Mouse (Mus musculus) cerebellum, adult 9-11 months (tissue): ENCODE measurements around the gene Mtfp1.
"Not testable (repeated sequence)": the region's sequence is repeated elsewhere in the genome, so short reads cannot be mapped to it uniquely, and the experiment has no call there.

Experiments
- DNase-seq: peaks from one replicate; pipeline ENCODE4 v3.0.0; 2022

Mtfp1 gene

DNA sequence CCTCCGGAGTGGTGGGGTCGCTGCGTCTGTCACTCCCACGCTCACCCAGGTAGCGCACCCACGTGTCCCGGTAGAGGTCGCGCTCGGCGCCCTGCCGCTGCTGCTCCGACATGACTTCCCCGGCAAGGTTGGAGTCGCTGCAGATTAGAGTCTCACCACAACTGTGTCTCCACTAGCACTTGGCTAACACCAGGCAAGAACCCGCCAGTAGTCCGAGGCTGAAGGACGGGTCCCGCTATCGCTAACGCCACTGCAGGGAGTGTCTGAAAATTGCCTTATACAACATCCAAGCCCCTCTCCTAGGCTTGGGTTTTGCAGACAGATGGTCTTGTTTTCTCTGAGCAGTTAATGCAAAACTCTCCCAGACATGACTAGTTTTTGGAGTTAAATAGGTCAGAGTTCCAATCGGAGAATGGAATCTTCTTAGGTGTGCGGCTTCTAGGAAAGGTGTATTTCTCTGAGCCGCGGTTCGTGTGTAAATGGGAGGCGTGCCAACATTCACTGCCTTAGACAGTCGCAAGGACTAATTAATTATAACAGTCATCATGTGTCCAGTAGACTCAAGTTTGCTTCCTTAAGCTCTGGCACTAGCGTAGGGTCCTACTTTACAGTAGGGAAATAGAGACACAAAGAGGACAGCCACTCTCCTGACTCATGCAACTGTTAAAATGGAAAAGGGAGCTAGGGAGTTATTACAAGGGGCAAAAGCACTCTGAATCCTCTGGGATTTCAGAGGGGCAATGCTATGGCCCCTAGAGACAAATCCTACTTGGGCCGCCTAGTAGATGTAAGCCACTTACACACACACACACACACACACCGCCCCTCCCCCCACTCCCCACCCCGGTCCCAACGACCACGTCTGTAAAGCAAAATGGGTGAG lies at the start of gene Mtfp1:
TSS of gene Mtfp1 (minus strand) at position 275 of the 883 bp plus-strand sequence.
- peak; percentile 79 for DNase-seq

DNA sequence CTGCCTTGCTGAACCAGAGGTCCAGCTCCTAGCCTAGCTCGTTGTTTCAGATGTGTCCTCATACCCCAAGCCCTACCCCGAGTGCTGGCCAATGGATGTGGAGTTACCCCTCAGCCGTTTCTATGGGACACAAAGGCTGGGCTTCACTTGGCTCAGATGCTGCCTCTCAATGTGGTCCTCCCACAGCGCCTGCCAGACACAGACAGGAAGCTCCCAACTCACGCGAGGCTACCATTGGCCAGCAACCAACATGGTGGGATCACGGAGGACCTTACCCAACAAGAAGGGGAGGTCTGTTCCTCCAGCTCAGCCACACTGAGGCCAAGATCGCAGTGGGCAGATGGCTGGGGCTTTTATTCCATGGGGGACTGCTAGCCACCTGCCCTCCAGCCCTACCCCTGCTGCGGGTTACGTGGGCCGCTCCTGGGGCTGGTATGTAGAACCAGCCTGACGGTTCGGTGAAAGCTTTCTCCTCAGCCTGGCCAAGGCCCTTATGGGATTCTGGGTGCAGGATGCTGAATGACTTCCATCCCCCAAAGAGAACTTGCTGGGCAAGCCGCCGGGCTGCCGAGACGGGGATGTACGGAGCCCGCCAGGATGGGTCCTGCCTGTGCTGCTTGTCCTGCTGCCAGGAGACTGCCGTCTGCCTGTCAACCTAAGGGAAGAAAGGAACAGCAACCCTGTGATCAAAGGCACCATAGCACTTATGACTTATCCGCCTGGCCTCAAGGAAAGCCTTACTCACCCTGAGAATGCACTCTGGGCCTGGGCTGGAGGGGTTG lies 48.2 kb upstream of the Mtfp1 start:
- DNase-seq = no peak

DNA sequence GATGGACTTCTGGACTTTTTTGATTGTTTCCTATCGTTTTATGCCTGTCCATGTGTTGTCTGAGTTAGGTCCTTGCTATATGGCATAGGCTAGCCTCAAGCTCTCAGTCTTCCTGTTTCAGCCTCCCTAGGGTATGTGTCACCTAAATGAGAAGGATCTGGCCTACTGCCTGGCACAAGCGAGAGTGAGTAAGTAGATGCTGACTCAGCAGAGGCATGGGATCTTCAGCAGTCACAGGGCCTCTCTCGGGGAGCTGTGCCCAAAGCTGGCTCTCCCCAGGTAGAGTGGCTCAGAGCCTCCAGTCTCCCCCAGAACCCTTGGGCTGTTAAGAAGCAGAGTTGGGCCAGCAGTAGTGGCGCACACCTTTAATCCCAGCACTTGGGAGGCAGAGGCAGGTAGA lies 47.1 kb upstream of the Mtfp1 start:
- no peak for DNase-seq

DNA sequence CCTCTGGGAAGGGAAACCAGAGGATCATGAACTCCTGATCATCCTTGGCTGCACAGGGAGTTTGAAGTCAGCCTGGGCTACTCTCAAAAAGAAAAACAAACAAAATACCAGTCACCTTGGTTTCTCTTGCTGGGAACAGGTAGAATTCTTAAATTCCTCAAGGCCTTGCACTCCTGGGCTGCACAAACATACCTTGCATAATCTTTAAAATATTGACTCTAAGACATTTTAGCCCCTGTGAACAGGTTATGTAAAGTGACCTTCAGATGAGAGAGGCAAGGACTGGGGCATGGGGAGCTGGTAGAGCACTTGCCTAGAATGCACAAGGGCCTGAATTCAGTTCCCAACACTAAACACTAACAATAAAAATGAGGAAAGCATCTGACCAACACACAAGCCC lies 46.3 kb upstream of the Mtfp1 start:
- no peak for DNase-seq

DNA sequence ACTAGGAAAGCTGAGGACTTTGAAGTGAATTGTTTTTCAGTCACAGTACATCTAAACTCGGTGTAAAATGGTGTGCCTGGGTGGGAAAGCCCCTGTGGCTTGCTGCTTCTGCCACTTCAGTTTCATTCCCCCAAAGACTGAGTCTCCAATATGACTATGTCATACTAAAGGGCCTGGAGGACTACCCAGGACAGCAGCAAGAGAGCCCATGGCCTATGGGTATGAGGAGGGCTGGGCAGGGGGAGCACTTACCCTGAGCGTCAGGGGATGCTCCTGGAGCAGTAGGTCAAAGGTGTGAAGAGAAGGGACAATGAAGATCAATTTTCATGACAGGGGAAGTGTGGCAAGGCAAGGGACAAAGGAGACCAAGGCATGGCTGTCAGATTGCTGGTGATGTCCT lies 43.7 kb upstream of the Mtfp1 start:
- DNase-seq = no peak

DNA sequence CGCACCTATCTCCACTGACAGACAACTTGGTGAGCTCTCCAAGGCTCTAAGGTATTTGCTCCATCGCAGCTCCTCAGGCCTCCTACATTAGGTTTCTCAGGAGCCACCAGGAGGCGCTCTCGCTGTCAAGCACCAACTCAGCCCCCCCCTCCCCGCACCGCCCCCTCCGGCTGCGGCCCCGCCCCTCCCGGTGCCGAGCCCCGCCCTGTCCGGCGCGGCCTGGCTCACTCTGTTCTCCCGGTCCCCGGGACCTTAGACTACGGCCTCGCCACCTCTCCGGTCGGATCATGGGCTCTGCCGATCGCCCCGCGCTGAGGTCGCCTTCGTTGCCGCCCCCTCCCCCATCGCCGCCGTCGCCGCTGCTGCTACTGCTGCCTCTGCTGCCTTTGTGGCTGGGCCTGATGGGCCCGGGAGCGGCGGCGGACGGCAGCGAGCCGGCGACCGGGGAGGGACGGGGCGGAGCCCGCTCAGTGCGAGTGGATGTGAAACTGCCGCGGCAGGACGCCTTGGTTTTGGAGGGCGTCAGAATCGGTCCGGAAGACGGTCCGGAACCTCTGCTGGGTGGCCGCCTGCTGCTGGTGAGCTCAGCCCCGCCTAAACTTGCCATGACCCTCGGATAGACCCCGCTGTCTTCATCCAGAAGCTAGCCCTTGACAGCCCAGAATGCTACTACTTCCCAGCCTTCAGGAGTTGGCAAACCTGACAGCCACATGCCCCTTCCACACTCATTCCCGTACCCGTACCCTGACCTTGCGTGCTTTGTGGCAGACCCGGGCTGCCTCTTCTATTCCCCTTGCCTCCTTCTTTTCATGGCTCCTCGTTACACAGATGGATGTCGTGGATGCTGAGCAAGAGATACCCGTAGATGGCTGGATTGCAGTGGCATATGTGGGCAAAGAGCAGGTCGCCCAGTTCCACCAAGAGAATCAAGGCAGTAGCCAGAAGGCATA lies 40.0 kb upstream of the Mtfp1 start, which contains the start of gene Rnf215:
TSS of gene Rnf215 (plus strand) at position 217 of the 950 bp plus-strand sequence.
- peak; percentile 85 for DNase-seq

DNA sequence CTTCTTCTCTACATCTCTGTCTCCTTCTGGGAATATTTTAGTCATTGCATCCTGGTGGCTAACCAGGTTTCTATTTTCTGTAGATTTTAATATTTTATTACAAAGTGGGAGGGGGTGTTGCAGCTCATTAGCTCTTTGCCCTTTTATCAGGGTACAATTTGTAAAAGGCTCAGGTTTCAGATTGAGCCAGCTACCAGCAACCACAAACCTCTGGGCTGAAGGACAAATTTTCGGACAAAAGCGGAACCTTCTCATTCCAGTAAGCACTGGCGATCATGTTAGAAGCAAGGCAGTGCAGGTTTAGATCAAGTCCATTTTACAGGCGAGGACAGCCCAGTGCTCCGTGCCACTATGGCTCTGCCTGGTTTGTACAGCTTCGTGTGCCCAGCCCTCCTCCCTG lies 39.2 kb upstream of the Mtfp1 start:
- no peak for DNase-seq

DNA sequence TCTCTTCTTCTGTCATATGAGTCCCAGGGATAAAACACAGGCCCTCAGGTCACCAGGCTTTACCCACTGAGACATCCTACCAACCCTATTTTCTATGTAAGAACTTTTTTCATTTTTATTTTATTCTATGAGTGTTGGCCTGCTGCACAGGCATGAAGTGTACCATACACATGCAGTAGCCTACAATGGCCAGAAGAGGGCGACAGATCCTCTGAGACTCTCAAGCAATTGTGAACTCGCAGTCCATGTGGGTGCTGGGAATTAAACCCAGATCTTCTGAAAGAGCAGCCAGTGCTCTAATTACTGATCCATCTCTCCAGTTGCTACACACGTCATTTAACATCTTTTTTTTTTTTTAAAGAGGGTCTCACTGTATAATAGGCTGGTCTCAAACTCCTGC lies 38.2 kb upstream of the Mtfp1 start:
- DNase-seq = no peak

DNA sequence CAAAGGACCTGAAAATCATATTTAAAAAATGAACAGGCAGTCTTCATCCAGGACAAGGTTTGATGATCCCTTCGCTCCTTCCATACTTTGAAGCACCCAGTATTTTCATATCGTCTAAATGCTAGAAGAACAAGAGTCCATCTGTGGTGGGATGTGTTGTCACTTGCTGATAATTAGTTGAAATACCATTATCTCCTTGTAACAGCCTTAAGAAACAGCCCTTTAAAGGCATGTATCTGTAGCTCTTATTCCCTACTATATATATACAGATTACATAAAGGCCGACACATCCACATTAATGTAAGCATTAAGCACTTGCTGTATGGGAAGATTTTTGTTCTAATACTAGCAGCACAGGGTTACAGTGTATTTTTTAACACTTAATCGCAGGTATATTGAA lies 33.2 kb upstream of the Mtfp1 start:
- DNase-seq = not testable (repeated sequence)

DNA sequence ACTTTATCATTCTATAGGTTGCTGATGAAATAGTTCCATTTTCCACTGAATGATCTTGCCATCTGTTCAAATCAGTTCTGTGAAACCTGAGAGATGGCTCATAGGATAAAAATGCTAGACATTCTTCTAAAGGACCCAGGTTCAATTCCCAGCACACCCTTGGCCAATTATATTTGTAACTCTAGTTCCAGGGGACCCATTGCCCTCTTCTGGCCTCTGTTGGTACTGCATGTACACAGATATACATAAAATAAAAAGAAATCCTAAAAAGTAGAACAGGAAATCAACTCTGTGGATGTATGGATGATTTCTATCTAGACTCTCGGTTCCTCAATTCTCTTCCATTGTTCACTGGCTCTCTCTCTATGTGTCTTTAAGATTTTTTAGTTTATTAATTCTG lies 31.8 kb upstream of the Mtfp1 start:
- no peak for DNase-seq

DNA sequence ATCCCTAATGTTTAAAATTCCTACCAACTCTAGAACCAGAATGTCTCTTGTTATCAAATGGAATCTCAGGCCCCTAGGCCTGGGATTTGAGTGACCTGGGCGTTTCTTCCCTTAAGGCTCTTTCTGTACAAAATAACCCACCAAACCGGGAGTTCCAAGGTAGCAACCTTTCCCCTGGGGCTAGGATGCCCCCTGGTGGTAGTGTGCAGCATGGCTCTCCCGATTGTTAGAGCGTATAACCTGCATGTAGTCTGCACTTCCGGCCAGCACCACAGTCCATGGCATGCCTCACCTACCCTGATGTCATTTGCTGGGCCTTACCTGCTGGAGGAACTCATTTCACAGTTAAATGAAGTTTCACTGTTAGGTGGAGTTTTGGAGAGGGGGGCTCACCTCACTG lies 28.7 kb upstream of the Mtfp1 start:
- DNase-seq = no peak

DNA sequence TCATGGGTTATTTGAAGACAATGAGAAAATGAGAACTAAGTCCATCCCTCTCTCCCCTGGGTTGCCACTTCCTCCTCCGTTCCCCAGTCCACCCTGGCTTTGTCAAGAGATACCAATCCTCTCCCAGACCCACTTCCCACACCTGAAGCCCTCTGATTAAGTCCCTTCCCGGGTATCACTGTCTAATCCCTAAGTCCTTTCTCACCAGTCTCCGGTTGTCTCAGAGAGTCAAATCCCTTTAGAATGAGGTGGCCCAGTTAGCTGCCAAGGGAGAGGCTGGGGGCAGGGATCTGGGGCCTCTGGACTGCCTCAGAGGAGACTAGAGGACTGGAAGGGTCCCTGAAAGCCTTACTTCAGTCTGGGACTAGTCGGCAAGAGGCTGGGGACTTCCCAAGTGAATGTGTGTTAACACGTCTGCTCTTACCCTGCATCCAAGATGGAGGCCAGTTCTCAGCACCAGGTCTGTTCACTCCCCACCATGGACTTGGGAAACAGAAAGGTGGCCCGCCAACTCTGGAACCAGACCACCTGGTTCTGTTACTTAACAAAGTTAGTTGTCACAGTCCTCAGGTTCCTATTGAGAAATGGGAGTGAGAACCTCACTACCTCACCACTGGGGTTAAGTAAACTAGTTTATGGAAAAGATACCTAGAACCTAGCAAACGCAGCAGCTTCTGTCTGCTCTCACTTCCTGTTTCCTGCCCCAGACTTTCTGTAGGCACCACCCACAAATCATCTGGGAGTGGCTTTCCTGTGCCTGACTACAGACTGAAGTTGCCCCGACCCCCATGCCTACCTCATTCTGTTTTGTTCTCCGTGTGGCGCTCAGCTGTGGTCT lies 27.7 kb upstream of the Mtfp1 start, which contains the start of gene Sec14l2:
TSS of gene Sec14l2 (minus strand) at position 674 of the 838 bp plus-strand sequence.
- no peak for DNase-seq

DNA sequence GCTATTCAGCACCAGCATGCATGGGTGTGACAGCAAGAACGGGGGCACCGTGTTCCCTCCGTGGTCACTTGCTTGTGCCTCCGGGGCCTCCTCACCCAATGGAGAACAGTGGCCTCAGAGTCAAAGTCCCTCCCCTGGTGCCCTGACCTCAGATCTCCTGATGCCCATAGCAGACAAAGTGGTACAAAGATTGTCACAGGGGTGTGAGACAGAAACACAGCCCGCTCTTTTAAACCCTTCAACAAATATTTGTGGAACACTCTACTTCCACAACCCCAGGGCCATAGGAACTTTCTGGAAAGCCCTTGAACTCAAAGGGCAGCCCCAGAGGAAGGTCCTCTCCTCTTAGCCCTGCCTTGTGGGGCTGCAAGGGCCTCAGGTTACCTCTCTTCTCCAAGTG lies 27.0 kb upstream of the Mtfp1 start:
- DNase-seq = no peak

DNA sequence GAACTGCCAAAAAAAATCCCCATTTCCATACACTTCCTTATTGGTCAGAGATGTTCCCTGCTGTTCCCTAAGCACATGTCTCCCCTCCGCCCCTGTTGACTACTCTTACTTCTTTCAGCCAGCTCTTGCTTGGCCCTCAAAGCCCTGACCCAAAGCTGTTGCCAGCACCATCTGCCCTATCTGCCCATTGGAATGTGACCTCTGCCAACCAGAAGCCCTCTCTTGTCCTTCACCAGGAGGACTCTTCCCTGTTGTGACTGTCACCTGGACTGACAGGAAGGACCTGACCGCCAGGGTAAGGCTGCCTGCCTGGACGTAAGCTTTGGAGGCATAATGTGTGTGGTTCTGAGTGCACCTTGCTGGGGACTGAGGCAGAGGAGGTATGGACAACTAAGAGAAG lies 26.4 kb upstream of the Mtfp1 start:
- DNase-seq = no peak

DNA sequence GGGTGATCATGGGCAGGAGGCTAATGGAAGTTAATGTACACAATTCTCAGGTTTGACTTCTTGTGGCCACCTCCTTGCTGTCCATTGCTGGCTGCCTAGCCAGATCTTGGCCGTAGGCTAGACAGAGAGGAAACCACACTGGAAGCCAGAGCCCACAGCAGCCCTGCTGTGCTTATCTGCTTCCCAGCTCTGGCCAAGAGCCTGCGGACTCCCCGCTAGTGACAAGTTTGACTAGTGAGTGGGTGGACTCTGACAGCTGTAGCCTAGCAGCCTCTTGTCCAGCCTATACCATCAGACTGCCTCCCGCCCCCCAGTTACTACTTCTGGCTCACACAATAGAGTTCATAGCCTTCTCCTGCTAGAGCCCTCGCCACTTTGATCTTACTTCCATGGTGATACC lies 24.4 kb upstream of the Mtfp1 start:
- no peak for DNase-seq

DNA sequence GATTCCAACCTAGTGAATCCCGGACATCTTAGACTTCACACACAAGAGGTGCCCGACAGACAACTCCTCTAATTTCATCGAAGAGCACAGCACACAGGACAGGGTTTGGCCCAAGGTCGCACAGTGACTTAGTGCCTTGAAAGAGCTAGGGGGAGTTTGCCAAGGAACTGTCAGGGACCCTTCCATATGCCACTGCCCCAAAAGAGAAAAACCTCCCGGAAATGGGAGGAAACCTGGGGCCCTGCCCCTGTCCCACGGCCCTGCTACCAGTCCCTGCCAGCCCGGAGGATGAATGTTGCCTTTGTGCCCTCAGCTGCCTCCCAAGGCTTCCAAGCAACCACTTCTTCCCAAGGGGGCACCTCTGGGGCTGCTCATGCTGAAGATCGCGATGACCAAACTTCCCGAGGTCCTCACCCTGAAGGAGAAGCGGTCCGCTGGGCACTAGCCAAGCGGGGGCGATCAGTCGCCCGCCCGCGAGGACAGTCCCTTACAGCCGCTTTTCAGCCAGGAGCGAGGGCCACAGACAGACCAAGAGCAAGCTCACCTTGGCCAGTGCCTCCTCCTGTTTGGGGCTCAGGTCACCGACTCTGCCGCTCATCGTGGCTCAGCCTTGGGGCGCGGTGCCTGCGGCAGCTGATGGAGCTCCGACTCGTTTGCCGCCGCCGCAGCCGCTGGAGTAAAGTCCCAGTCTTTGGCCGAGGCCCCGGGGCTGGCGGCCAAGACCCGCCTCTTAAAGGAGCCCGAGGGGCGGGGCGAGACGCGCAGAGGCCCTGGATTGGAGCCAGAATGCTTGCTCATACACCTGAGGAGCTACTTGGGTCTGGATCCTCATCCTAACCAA lies 23.1 kb upstream of the Mtfp1 start:
- DNase-seq = peak; percentile 83

DNA sequence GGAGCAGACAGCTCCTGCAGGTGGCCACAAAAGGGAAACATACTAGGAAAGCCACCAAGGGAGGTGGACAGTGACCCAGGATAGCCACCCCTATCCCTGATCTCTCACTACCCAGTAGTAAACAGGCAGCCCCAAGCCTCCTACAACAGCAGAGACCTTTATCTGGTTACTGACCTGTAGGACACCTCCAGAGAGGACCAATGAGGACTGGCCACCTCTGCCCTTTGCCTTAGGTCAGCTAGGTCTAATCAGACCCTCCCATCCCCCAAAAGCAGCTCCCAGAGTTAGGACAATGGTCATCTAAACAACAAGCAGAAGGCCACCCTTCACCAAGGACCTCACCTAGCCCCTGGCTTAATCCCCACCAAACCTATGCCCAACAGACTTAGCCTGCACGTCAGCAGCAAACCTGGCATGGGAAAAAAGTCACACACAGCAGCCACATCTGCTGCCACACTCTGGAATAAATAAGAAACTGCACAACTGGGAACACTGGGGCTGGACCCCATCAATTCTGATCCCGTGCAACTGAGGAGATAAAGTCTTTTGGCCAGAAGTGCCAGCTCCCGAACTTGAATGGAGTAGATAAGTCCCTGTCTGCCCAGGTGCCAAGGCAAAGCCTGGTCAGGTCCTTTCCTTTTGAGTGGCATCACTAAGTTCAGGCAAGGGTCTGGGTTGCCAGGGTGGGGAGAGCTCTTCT lies 22.3 kb upstream of the Mtfp1 start:
- DNase-seq = no peak

DNA sequence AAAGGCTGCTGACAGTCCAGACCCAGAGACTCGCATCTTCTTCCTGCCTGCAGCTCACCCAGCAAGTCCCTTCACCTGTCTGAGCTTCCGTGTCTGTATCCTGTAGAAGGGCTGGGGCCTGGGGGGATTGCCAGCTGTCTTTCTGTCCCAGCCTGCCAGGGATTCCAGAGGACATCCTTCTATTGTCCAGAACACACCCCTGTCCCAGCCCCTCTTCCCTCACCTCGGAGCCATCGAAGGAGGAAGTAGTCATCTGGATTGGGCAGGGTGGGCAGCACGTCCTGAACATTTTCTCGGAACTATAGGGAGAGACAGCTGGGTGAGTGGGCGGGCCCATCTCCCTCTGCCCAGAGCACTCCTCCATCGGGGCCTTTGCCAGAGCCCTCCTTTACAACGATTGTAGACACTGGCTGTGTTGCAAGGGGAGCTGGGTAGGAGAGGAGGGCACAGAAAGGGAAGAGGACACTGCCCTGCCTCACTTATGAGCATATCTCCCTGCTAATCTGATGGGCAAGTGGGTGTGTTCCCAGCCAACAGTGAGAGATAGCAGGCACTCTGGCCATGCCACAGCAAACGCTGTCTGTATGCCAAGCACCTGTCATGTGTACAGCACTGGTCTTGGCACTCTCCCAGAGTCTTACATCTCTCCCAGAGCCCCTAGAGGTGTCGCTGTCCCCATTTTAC lies 21.4 kb upstream of the Mtfp1 start:
- no peak for DNase-seq

DNA sequence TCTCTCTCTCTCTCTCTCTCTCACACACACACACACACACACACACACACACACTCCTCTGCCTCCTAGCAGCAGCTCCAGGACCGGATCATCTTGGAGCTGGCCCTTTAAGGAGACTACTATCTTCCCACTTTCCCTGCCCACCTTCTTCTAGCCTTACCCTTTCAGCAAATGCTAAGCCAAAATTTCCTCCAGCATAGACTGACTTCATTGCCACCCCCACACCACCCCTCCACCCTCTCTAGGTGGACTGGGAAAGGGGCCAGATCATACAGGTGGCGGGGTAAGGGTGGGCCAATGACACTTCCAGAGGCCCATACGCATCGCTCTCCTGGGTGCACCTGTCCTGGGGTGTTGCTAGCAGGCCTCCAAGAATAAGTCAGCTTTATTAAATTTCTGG lies 20.2 kb upstream of the Mtfp1 start:
- DNase-seq = no peak

DNA sequence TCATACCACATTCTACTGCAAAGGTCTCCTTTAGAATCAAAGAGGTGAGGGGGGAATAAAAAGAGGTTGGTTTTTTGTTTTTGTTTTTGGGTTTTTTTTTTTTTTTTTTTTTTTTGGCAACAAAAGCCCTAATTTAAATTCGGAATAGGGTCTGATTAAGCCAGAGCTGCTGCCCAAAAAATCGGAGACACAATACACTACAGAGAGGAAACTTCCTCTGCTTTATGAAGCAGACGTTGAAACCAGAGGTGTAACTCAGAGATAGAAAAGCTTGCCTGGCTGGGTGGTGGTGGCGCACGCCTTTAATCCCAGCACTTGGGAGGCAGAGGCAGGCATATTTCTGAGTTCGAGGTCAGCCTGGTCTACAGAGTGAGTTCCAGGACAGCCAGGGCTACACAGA lies 19.3 kb upstream of the Mtfp1 start:
- DNase-seq = not testable (repeated sequence)
